Comparison of ENCODE assay signal across 28 mouse cellular contexts in the genomic region with DNA sequence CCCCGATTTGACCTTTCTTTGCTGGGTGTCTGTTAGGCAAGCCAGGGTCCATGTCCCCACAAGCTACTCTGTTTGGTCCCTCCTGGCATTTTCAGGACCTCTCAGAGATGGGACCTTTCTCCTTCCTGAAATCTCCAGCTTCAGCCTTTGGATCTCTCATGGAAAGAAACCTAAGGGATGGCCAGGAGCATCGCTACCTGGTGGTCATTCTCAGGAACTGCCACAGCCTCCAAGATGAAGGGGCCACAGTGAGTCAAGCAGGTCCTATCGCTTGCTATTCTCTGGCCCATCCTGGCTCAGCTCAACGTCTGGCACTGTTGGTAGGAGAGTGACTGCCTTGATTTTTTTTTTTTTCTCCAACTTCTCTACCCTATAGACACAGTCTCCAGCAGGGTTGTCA.
DNase-seq lines count a peak whose midpoint lies in the region; ATAC-seq and TF ChIP-seq lines count a peak whose summit lies in the region.
"Had no signal": no experiment of that assay in that cellular context is flagged by ENCODE, and none has a peak within 500 bp of the region (broad histone marks: within the 10 kb centered on the region; RNA-seq: fewer than 3 reads in every experiment).

No protein-coding gene starts in this region.

- no peak overlapping the region for H3K9ac ChIP-seq in kidney, postnatal 0 days (ENCODE audit: low read depth, low read length)
- no peak overlapping the region for H3K9ac ChIP-seq in lung, postnatal 0 days (replicated peaks; ENCODE audit: low read depth)
- H3K9ac ChIP-seq: heart, embryonic 12.5 days; hindbrain, embryonic 13.5 days; limb, embryonic 15.5 days; midbrain, embryonic 15.5 days had no signal

- H3K4me2 ChIP-seq in kidney, postnatal 0 days (ENCODE audit: low read length): no peak overlapping the region
- no peak overlapping the region for H3K4me2 ChIP-seq in lung, postnatal 0 days (replicated peaks; ENCODE audit: low read depth, low read length)
- H3K4me2 ChIP-seq: heart, embryonic 12.5 days; hindbrain, embryonic 13.5 days; limb, embryonic 15.5 days; midbrain, embryonic 15.5 days had no signal

- H3K4me3 ChIP-seq in kidney, postnatal 0 days (replicated peaks; ENCODE audit: low read depth, low read length): no peak overlapping the region
- H3K4me3 ChIP-seq in lung, postnatal 0 days (ENCODE audit: low read depth, low read length): no peak overlapping the region
- H3K4me3 ChIP-seq: embryonic facial prominence, embryonic 10.5 days; heart, embryonic 12.5 days; hindbrain, embryonic 13.5 days; limb, embryonic 15.5 days; midbrain, embryonic 15.5 days had no signal

- TF ChIP-seq CTCF in kidney, postnatal 0 days (IDR thresholded peaks at IDR 0.05; ENCODE audit: low read depth): peak; percentile 52
- TF ChIP-seq CTCF in lung, postnatal 0 days (IDR thresholded peaks at IDR 0.05): peak; percentile 30

- H3K9me3 ChIP-seq in kidney, postnatal 0 days (replicated peaks; ENCODE audit: low read length): no peaks in the 10 kb centered on the region
- H3K9me3 ChIP-seq in lung, postnatal 0 days (ENCODE audit: low read length): no peaks in the 10 kb centered on the region
- H3K9me3 ChIP-seq: embryonic facial prominence, embryonic 10.5 days; heart, embryonic 12.5 days; hindbrain, embryonic 13.5 days; limb, embryonic 15.5 days; midbrain, embryonic 15.5 days had no signal

- TF ChIP-seq EP300 in lung, postnatal 0 days (IDR thresholded peaks at IDR 0.05): no peak

- no peak overlapping the region for H3K27ac ChIP-seq in kidney, postnatal 0 days
- no peak overlapping the region for H3K27ac ChIP-seq in lung, postnatal 0 days (ENCODE audit: low read length)
- H3K27ac ChIP-seq: embryonic facial prominence, embryonic 10.5 days; hindbrain, embryonic 13.5 days; limb, embryonic 15.5 days; midbrain, embryonic 15.5 days had no signal

- H3K36me3 ChIP-seq in kidney, postnatal 0 days (ENCODE audit: insufficient read depth, low read length): no peaks in the 10 kb centered on the region
- no peaks in the 10 kb centered on the region for H3K36me3 ChIP-seq in lung, postnatal 0 days (ENCODE audit: insufficient read depth, low read length)
- H3K36me3 ChIP-seq: embryonic facial prominence, embryonic 10.5 days; heart, embryonic 12.5 days; hindbrain, embryonic 13.5 days; limb, embryonic 15.5 days; midbrain, embryonic 15.5 days had no signal

- H3K27me3 ChIP-seq in kidney, postnatal 0 days (ENCODE audit: insufficient read depth, low read length): no peaks in the 10 kb centered on the region
- H3K27me3 ChIP-seq in lung, postnatal 0 days (replicated peaks; ENCODE audit: insufficient read depth, low read length): no peaks in the 10 kb centered on the region
- H3K27me3 ChIP-seq: heart, embryonic 12.5 days; hindbrain, embryonic 13.5 days; limb, embryonic 15.5 days; midbrain, embryonic 15.5 days had no signal

- no peak for ATAC-seq in kidney, postnatal 0 days (replicated peaks; ENCODE audit: low FRiP score, low read depth)
- no peak for ATAC-seq in lung, postnatal 0 days
- ATAC-seq: forebrain, embryonic 16.5 days; inflammation-experienced regulatory T-cells, adult 6 months; midbrain, embryonic 15.5 days had no signal

- peak; percentile 30 for DNase-seq in embryo, embryonic 10 days (ENCODE audit: low spot score)
- no peak for DNase-seq in embryo, embryonic 11 days
- DNase-seq in kidney, postnatal 0 days (ENCODE audit: low spot score): no peak
- no peak for DNase-seq in kidney, postnatal 14 days
- no peak for DNase-seq in lung, postnatal 0 days (ENCODE audit: low spot score)
- no peak for DNase-seq in lung, adult 18-20 months
- no peak for DNase-seq in adrenal gland, adult (ENCODE audit: inconsistent age in 2 of 2, low spot score in 1 of 2)
- DNase-seq: adrenal gland, postnatal 10 days; cerebellum, adult 2 months; cerebellum, postnatal 25 days; gastrocnemius, postnatal 25 days; heart, adult 18-20 months; heart, postnatal 14 days; kidney, adult 8-10 months; kidney, postnatal 25 days; left cerebral cortex, postnatal 4 days; lung, adult 2 months; lung, postnatal 4 days; right cerebral cortex, adult 18-20 months; right cerebral cortex, postnatal 4 days; thymus, postnatal 25 days had no signal

- no peaks in the 10 kb centered on the region for H3K4me1 ChIP-seq in kidney, postnatal 0 days (replicated peaks; ENCODE audit: insufficient read depth, low read length)
- H3K4me1 ChIP-seq in lung, postnatal 0 days (ENCODE audit: insufficient read depth, low read depth, low read length): no peaks in the 10 kb centered on the region
- H3K4me1 ChIP-seq: heart, embryonic 12.5 days; limb, embryonic 15.5 days had no signal

- WGBS in kidney, postnatal 0 days: 61% methylated on average over 4 of the region's 4 CpGs
- WGBS in lung, postnatal 0 days: 55% methylated on average over 4 of the region's 4 CpGs
